Mouse (Mus musculus): ENCODE data around the gene Jsrp1. TPM values are rescaled to one million over a fixed set of nuclear protein-coding genes. Genes with fewer than 3 reads are reported as not detected.

The Jsrp1 gene
- polyA plus RNA-seq (2016; fragmentation: Nextera tagmentation; extraction: Ambion mirVana) = 0.40 and 0.65 TPM in 2 replicates

DNA sequence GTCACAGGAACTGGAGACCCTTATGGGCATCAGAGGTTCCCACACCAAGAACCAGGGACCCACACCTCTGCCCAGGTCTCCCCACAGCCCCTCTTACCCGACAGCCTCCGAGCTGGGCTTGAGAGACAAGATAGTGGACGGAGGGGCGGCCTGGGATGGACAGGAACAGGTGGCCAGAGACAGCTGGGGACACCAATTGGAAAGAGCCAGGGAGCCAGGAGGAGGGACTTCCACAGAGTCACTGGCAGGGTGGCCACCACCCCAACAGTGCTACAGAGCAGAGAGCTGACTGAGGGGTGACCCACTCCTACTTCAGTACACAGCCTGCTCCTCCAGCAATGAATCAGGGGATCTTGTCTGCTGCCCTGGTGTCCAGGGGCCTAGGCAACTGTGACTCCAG is at the start of gene Jsrp1:
Gene Jsrp1 (minus strand): TSS at position 133 of the 400 bp plus-strand sequence.
- no peaks in the 10 kb centered on the region for H3K9me3 ChIP-seq
- 0 out of 2 replicates have a peak within 1 kb of the TSS, but pooled peaks have one; percentile 8 for H3K4me3 ChIP-seq
- WGBS = 71% methylated on average over 4 of the region's 4 CpGs
- peaks cover 21% of the 10 kb centered on the region for H3K4me1 ChIP-seq
- H3K36me3 ChIP-seq (replicated peaks) = no peaks in the 10 kb centered on the region
- no peak for DNase-seq (ENCODE audit: extremely low spot score, low spot score)
- H3K27me3 ChIP-seq (ENCODE audit: poor library complexity, severe bottlenecking) = peaks cover 51% of the 10 kb centered on the region
- no peak within 1 kb of the TSS for H3K27ac ChIP-seq

- Histone ChIP-seq H3K4me1 (peaks cover 11% of the 10 kb centered on the region), H3K4me3 (0 out of 2 replicates have a peak overlapping the region, but pooled peaks have one; percentile 3), H3K36me3 (replicated peaks) (peaks cover 63% of the 10 kb centered on the region), H3K27me3 (ENCODE audit: poor library complexity, severe bottlenecking) (no peaks in the 10 kb centered on the region), H3K9me3 (no peaks in the 10 kb centered on the region), H3K27ac (no peak overlapping the region)
- DNase-seq (ENCODE audit: extremely low spot score, low spot score) = no peak
- WGBS = 87% methylated on average over 5 of the region's 5 CpGs
These were observed 49.0 kb upstream of the Jsrp1 start for GRCm38 (mm10) chr10:80862305-80862704.

DNA sequence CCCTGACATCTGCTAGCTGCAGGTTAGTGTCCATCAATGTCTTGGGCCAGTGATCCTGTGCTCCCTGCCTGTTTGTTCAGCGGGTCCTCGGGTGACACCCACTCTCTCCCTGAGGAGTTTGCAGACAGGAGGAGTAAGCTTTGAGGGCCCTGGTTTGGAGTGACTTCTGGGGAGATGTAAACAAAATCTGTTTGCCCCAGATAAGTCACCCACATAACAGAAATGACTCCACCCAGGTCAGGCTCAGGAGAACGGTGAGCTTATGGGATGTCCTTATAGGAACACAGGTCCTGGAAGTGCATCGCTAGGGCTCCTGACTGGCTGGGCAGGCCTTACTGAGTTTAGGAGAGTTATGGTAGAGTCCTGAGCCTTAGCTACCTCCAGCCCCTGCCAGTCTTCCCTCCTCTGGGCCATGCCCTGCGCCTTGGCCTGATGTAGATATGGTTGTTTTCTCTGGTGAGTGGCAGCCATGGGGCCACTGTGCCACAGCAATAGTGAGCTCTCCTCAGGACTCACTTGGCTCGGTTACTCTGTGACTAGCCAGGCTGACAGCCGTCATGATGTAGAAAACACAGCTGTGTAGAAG is 45.1 kb upstream of the Jsrp1 start:
- H3K27ac ChIP-seq = peak overlapping the region; percentile 56

DNA sequence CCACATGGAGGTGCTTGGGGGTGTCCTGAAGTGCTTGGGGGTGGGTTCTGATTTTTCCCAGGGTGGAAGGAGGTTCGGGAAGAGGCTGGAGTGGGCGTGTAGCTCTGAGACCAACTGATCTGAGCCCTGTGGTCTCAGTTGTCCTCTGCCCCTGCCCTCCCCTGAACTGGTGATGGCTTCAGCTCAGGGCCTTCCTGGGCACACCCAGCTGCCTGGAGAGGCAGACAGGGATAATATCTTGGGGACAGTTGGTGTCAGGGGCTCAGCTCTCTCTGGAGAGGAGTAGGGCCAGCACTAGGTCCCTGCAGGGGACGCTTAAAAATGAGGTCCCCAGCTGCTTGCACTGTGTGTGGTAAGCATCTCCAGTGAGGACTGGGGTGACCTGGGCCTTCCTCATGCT is 44.5 kb upstream of the Jsrp1 start:
- Histone ChIP-seq H3K27me3 (ENCODE audit: poor library complexity, severe bottlenecking) (no peaks in the 10 kb centered on the region), H3K9me3 (no peaks in the 10 kb centered on the region), H3K4me3 (peak overlapping the region; percentile 11; the same call in 1 of the 2 replicates), H3K27ac (peak overlapping the region; percentile 56), H3K36me3 (replicated peaks) (peaks cover 27% of the 10 kb centered on the region), H3K4me1 (peaks cover 49% of the 10 kb centered on the region)
- WGBS = 71% methylated on average over 3 of the region's 3 CpGs
- DNase-seq (ENCODE audit: extremely low spot score, low spot score) = no peak

More for the DNA sequence above, 45.1 kb upstream of the Jsrp1 start:
- Histone ChIP-seq H3K4me1 (peaks cover 46% of the 10 kb centered on the region), H3K4me3 (no peak overlapping the region), H3K36me3 (replicated peaks) (peaks cover 27% of the 10 kb centered on the region), H3K27me3 (ENCODE audit: poor library complexity, severe bottlenecking) (no peaks in the 10 kb centered on the region), H3K9me3 (no peaks in the 10 kb centered on the region)
- DNase-seq (ENCODE audit: extremely low spot score, low spot score) = no peak
- 87% methylated on average over 7 of the region's 7 CpGs for whole genome bisulfite sequencing

DNA sequence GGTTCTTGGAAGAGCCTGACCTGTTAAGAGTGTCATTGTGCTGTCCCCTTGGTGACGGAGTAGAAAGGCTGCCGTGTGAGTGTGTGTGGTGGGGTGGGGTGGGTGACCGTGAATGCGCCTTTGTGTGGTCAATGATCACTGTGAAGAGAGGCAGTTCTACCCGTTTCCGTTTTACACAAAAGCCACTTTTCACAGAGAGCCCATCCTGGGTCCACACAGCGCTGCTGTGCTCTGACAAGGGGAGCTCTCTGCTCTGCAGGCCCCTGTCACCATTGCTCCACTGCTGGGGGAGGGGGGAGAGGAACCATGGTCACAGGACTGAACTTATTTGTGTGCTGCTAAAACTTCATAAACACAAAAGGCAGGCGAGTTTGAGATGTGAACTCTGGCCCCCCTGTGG is 44.1 kb upstream of the Jsrp1 start:
- Histone ChIP-seq H3K4me1 (peaks cover 49% of the 10 kb centered on the region), H3K4me3 (peak overlapping the region; percentile 11; the same call in 1 of the 2 replicates), H3K27me3 (ENCODE audit: poor library complexity, severe bottlenecking) (no peaks in the 10 kb centered on the region), H3K9me3 (no peaks in the 10 kb centered on the region), H3K36me3 (replicated peaks) (peaks cover 26% of the 10 kb centered on the region), H3K27ac (peak overlapping the region; percentile 56)
- no peak for DNase-seq (ENCODE audit: extremely low spot score, low spot score)
- 45% methylated on average over 8 of the region's 8 CpGs for WGBS

DNA sequence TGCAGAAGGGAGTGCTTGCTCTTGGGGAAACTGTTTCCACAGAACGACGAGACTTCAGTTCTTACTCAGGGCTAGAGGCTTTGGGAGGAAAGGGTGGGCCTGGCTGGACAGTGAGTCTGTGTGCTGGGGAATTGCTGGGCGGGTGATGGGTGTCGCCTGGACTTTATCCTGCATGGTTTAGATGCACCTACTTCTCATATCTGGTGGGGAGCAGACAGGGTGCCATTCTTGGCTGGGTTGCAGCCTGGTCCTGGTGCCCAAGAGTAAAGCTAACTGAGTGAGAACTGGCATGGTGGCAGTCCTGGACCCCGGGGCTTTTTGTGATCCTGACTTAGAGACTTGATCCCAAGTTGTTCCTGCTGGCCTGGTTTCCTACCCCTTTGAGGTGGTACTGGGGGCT is 43.6 kb upstream of the Jsrp1 start:
- Histone ChIP-seq H3K4me1 (peaks cover 49% of the 10 kb centered on the region), H3K36me3 (replicated peaks) (peaks cover 26% of the 10 kb centered on the region), H3K4me3 (peak overlapping the region; percentile 81), H3K27ac (peak overlapping the region; percentile 56), H3K9me3 (no peaks in the 10 kb centered on the region), H3K27me3 (ENCODE audit: poor library complexity, severe bottlenecking) (no peaks in the 10 kb centered on the region)
- DNase-seq (ENCODE audit: extremely low spot score, low spot score) = no peak
- WGBS = 90% methylated on average over 5 of the region's 5 CpGs

- Histone ChIP-seq H3K27ac (peak overlapping the region; percentile 84; the same call in 1 of the 2 replicates), H3K36me3 (replicated peaks) (peaks cover 26% of the 10 kb centered on the region), H3K4me1 (peaks cover 49% of the 10 kb centered on the region), H3K27me3 (ENCODE audit: poor library complexity, severe bottlenecking) (no peaks in the 10 kb centered on the region), H3K4me3 (peak overlapping the region; percentile 81), H3K9me3 (no peaks in the 10 kb centered on the region)
- no peak for DNase-seq (ENCODE audit: extremely low spot score, low spot score)
- 68% methylated on average over 3 of the region's 3 CpGs for WGBS
These were observed 43.0 kb upstream of the Jsrp1 start for GRCm38 (mm10) chr10:80856267-80856666.

DNA sequence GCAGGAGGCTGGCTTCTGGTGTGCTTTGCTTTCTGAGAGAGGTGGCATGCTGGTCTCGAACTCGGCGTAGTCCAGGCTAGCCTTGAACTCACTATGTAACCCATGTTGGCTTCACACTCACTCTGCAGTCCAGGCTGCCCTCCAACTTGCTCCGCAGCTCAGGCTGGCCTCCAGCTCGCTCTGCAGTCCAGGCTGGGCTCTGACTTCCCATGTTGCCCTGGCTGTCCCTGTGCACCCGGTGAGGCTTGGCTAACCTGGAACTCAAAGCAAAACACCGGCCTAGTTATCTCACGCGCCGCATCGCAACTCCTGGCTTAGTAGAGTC is 42.4 kb upstream of the Jsrp1 start:
- no peak for DNase-seq (ENCODE audit: extremely low spot score, low spot score)
- no peaks in the 10 kb centered on the region for H3K27me3 ChIP-seq (ENCODE audit: poor library complexity, severe bottlenecking)
- H3K36me3 ChIP-seq (replicated peaks) = peaks cover 28% of the 10 kb centered on the region
- H3K27ac ChIP-seq = peak overlapping the region; percentile 84
- peaks cover 49% of the 10 kb centered on the region for H3K4me1 ChIP-seq
- H3K4me3 ChIP-seq = peak overlapping the region; percentile 81
- no peaks in the 10 kb centered on the region for H3K9me3 ChIP-seq
- WGBS = 25% methylated on average over 11 of the region's 11 CpGs

- peak within 1 kb of the TSS; percentile 84 for H3K27ac ChIP-seq
- DNase-seq (ENCODE audit: extremely low spot score, low spot score) = peak; percentile 95
These were observed 41.8 kb upstream of the Jsrp1 start, which contains the start of the genes Lsm7 and Sppl2b for GRCm38 (mm10) chr10:80854913-80855748. Gene Lsm7, minus strand, starts transcription at chr10:80855209. Gene Sppl2b, plus strand, starts transcription at chr10:80855275.

DNA sequence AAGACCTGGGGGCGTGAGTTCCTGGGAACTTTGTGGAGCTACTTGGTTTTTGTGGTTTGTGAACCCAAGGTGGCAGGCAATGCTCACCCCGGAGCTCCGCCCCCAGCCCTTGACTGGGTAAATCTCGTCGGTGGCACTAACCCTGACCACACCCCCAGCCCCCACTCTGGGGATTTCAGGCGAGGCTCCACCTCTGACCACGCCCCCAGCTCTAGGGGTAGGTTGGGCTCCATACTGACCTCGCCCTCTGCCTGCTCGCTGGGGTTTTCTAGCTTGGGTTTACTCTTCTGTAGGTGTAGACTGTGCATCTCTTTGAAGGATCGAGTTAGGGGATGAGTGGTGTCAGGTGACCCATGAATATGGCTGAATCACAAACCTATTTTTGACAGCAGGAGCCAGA is 35.3 kb upstream of the Jsrp1 start:
- Histone ChIP-seq H3K27me3 (ENCODE audit: poor library complexity, severe bottlenecking) (peaks cover 30% of the 10 kb centered on the region), H3K36me3 (replicated peaks) (peaks cover 39% of the 10 kb centered on the region), H3K9me3 (no peaks in the 10 kb centered on the region), H3K4me1 (peaks cover 27% of the 10 kb centered on the region), H3K27ac (no peak overlapping the region), H3K4me3 (no peak overlapping the region)
- WGBS = 8% methylated on average over 10 of the region's 10 CpGs
- DNase-seq (ENCODE audit: extremely low spot score, low spot score) = peak; percentile 39

More at GRCm38 (mm10) chr10:80854913-80855748, 41.8 kb upstream of the Jsrp1 start, which contains the start of the genes Lsm7 and Sppl2b:
- Histone ChIP-seq H3K36me3 (replicated peaks) (peaks cover 34% of the 10 kb centered on the region), H3K27me3 (ENCODE audit: poor library complexity, severe bottlenecking) (no peaks in the 10 kb centered on the region), H3K4me1 (peaks cover 49% of the 10 kb centered on the region), H3K9me3 (no peaks in the 10 kb centered on the region), H3K4me3 (peak within 1 kb of the TSS; percentile 81)
- under 1% methylated on average over 81 of the region's 81 CpGs for WGBS

DNA sequence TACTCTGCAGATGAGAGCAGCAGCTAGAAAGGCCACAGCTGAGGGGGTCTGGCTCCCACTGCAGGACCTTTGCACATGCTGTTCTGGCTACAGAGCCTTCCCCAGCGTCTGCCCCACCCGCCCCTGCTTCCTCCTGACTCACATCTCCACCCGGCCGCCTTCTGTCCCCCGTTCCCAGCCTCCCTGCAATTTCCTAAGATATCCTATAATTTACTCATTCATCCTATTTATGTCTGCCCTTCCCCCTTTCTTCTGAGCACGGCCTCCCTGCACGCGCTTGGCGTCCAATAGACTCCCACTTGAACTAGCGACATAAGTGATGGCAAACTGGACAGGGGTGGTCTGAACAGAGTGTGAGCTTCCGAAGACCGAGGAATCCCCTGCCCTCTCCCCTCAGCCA is 32.4 kb upstream of the Jsrp1 start:
- H3K27ac ChIP-seq = no peak overlapping the region
- H3K4me3 ChIP-seq = no peak overlapping the region
- H3K27me3 ChIP-seq (ENCODE audit: poor library complexity, severe bottlenecking) = peaks cover 58% of the 10 kb centered on the region
- H3K4me1 ChIP-seq = peaks cover 42% of the 10 kb centered on the region
- no peak for DNase-seq (ENCODE audit: extremely low spot score, low spot score)
- 82% methylated on average over 12 of the region's 12 CpGs for WGBS
- peaks cover 13% of the 10 kb centered on the region for H3K36me3 ChIP-seq (replicated peaks)
- no peaks in the 10 kb centered on the region for H3K9me3 ChIP-seq

- peaks cover 64% of the 10 kb centered on the region for H3K27me3 ChIP-seq (ENCODE audit: poor library complexity, severe bottlenecking)
- DNase-seq (ENCODE audit: extremely low spot score, low spot score) = no peak
- no peak overlapping the region for H3K4me3 ChIP-seq
- H3K4me1 ChIP-seq = peaks cover 47% of the 10 kb centered on the region
- H3K9me3 ChIP-seq = no peaks in the 10 kb centered on the region
- 71% methylated on average over 8 of the region's 8 CpGs for WGBS
- peaks cover 8% of the 10 kb centered on the region for H3K36me3 ChIP-seq (replicated peaks)
- H3K27ac ChIP-seq = no peak overlapping the region
These were observed 31.9 kb upstream of the Jsrp1 start for GRCm38 (mm10) chr10:80845055-80845693.

All from forebrain, embryonic 10.5 days (tissue).